Mouse (Mus musculus) hindbrain, embryonic 12.5 days (tissue): Measurements from ENCODE around the gene Ccdc30. TPM values are rescaled to one million over a fixed set of nuclear protein-coding genes. Genes with fewer than 3 reads are reported as not detected.

ENCODE experiments used
- ATAC-seq: fragments of 200-750 bp; cut with Nextera tagmentation; 2 replicates; pipeline ENCODE4 v1.8.0; 2017; ENCODE audit warnings: moderate TSS enrichment; ENCODE audit not compliant: low FRiP score
- H3K27ac ChIP-seq: fragments of 300-500 bp; sonication (generic); 2 replicates; pipeline ENCODE4 v1.5.1; 2016; ENCODE audit warnings: mild to moderate bottlenecking
- H3K27me3 ChIP-seq: fragments of 300-500 bp; sonication (generic); 2 replicates; pipeline ENCODE4 v1.6.1; 2016; ENCODE audit warnings: mild to moderate bottlenecking
- H3K36me3 ChIP-seq: fragments of 300-500 bp; sonication (generic); 2 replicates; pipeline ENCODE4 v1.6.1; 2016; ENCODE audit warnings: mild to moderate bottlenecking
- H3K4me1 ChIP-seq: fragments of 300-500 bp; sonication (generic); 2 replicates; pipeline ENCODE4 v1.6.1; 2016
- H3K4me2 ChIP-seq: fragments of 300-500 bp; sonication (generic); replicated peaks from 2 replicates; pipeline ENCODE4 v1.6.1; 2016; ENCODE audit warnings: mild to moderate bottlenecking
- H3K4me3 ChIP-seq: fragments of 300-500 bp; sonication (generic); 2 replicates; pipeline ENCODE4 v1.5.1; 2016; ENCODE audit warnings: mild to moderate bottlenecking
- H3K9ac ChIP-seq: fragments of 300-500 bp; sonication (generic); 2 replicates; pipeline ENCODE4 v1.6.1; 2016; ENCODE audit warnings: mild to moderate bottlenecking, moderate library complexity
- H3K9me3 ChIP-seq: fragments of 300-500 bp; sonication (generic); replicated peaks from 2 replicates; pipeline ENCODE4 v1.6.1; 2016; ENCODE audit warnings: mild to moderate bottlenecking
- WGBS: fragments of 180-500 bp; shearing (Covaris S2); methylation state at CpG from one replicate; pipeline ENCODE4 v1.1.7; 2016; 5-methylcytosine and 5-hydroxymethylcytosine counted together
- polyA plus RNA-seq: library from polyadenylated mRNA; unstranded; fragments of >200 nt; fragmentation: Nextera tagmentation; extraction: Ambion mirVana; gene quantifications from 2 replicates; pipeline ENCODE4 v1.2.1, GENCODE M21; 2016

Ccdc30 gene
- polyA plus RNA-seq, 1 experiment from 2014 or later = 15.7 TPM

GRCm38 (mm10) chr4:119345508-119345907, 69.8 kb downstream of the Ccdc30 start:
- no peak overlapping the region for H3K9ac ChIP-seq
- no peaks in the 10 kb centered on the region for H3K4me1 ChIP-seq
- ATAC-seq = no peak
- WGBS = 92% methylated on average over 6 of the region's 6 CpGs
- H3K4me2 ChIP-seq = no peak overlapping the region
- H3K36me3 ChIP-seq = peaks cover 11% of the 10 kb centered on the region
- H3K27ac ChIP-seq = no peak overlapping the region
- H3K4me3 ChIP-seq = no peak overlapping the region
- H3K9me3 ChIP-seq = no peaks in the 10 kb centered on the region
- H3K27me3 ChIP-seq = no peaks in the 10 kb centered on the region

DNA sequence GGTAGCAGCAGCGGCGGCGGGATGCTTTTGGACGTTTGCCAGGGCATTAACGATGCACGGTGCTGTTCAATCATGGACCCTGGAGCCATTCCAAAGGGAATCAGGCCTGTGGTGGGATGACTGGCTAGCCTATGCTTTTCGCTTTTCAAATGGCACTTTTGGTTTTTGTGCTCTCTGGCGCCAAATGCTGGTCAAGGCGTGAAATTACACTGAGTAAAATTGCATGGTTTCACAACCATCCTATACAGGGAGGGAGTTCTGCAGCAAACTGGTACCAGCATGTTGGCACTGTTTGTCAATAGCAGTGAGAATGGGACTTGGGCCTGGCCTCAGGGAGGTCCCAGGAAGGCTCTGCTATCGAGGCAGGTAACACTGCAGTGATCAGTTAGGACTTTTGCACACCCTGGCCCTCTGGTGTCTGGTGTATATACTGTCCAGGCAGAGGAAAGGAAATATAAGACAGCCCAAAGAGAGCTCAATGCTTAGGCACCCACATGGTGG, 76.4 kb downstream of the Ccdc30 start:
- no peaks in the 10 kb centered on the region for H3K9me3 ChIP-seq
- peak overlapping the region; percentile 83 for H3K27ac ChIP-seq
- no peaks in the 10 kb centered on the region for H3K27me3 ChIP-seq
- ATAC-seq = peak; percentile 94
- H3K4me1 ChIP-seq = 0 out of 2 replicates have a peak, but pooled peaks cover 3% of the 10 kb centered on the region
- no peaks in the 10 kb centered on the region for H3K36me3 ChIP-seq
- 2% methylated on average over 10 of the region's 10 CpGs for WGBS
- peak overlapping the region; percentile 42 for H3K4me2 ChIP-seq
- no peak overlapping the region for H3K4me3 ChIP-seq
- peak overlapping the region; percentile 15; the same call in 1 of the 2 replicates for H3K9ac ChIP-seq

GRCm38 (mm10) chr4:119338422-119338821, 76.9 kb downstream of the Ccdc30 start:
- H3K4me3 ChIP-seq = no peak overlapping the region
- H3K36me3 ChIP-seq = no peaks in the 10 kb centered on the region
- H3K4me1 ChIP-seq = 0 out of 2 replicates have a peak, but pooled peaks cover 3% of the 10 kb centered on the region
- peak overlapping the region; percentile 15; the same call in 1 of the 2 replicates for H3K9ac ChIP-seq
- peak; percentile 84 for ATAC-seq
- no peaks in the 10 kb centered on the region for H3K27me3 ChIP-seq
- peak overlapping the region; percentile 83 for H3K27ac ChIP-seq
- H3K9me3 ChIP-seq = no peaks in the 10 kb centered on the region
- peak overlapping the region; percentile 42 for H3K4me2 ChIP-seq
- WGBS = 56% methylated on average over 4 of the region's 4 CpGs

DNA sequence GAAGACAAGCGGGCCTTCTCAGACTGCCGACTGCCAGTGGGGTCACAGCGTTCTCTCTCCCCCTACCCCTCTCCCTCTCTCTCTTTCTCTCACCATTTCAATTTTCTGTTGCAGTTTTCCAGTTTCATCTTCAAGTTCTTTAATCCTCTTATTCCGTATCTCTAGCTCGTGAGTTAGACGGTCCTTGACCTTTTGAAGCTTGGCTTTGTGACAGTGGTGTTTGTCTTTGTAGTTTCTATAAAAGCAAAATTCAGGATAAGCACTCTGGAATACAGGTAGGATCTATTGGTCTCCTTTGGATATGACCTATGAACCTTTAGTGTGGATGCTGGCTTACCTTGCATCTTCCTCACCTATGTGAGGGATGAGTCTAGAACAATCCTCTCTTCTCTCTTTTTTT, 81.8 kb downstream of the Ccdc30 start:
- Histone ChIP-seq H3K9me3 (no peaks in the 10 kb centered on the region), H3K4me3 (no peak overlapping the region), H3K27ac (no peak overlapping the region), H3K4me2 (no peak overlapping the region), H3K36me3 (no peaks in the 10 kb centered on the region), H3K27me3 (no peaks in the 10 kb centered on the region), H3K9ac (no peak overlapping the region), H3K4me1 (0 out of 2 replicates have a peak, but pooled peaks cover 3% of the 10 kb centered on the region)
- ATAC-seq = no peak
- WGBS = 89% methylated on average over 6 of the region's 6 CpGs

- Histone ChIP-seq H3K27me3 (peaks cover 12% of the 10 kb centered on the region), H3K9me3 (no peaks in the 10 kb centered on the region), H3K9ac (peak overlapping the region; percentile 67), H3K27ac (peak overlapping the region; percentile 83), H3K36me3 (peaks cover 8% of the 10 kb centered on the region), H3K4me3 (peak overlapping the region; percentile 83), H3K4me2 (peak overlapping the region; percentile 99), H3K4me1 (peaks cover 16% of the 10 kb centered on the region)
- 31% methylated on average over 10 of the region's 10 CpGs for WGBS
- peak; percentile 71 for ATAC-seq
Observed at GRCm38 (mm10) chr4:119320896-119321550, 94.3 kb downstream of the Ccdc30 start.

DNA sequence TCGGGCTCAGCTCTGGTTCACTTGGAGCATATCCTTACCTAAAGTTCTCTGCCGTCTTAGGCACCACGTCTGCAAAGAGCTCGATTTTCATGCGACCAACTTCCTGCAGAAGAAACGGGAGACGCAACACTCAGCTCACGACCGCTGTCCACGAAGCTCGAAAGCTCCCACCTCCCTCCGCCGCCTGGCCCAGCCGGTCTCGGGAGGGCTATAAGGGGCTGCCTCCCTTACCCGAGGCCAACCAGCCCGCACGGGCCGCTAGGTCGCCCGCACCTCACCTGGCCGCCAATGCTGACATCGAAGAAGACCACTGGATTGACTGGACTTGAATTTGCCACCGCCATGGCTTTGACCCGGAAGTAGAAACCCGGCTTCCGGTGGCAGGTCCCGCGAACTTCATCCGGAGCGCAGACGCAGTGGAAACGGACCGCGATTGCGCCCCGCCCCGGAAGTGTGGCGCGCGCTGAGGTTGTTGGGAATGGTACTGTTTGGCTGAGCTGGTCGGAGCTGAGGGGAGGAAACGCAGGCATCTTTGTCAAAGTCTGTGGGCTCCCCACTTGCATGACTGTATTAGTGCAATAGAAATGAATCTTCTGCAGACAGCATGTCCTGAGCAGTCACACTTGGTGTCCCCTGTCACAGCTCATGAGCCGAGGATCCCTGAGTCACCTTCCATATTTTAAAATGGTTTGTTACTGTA, 95.0 kb downstream of the Ccdc30 start, which contains the start of gene Ppih:
Gene Ppih (minus strand): TSS at position 416 of the 700 bp plus-strand sequence.
- H3K4me2 ChIP-seq = peak within 1 kb of the TSS; percentile 99
- H3K9ac ChIP-seq = peak within 1 kb of the TSS; percentile 67
- peaks cover 12% of the 10 kb centered on the region for H3K27me3 ChIP-seq
- peak within 1 kb of the TSS; percentile 83 for H3K4me3 ChIP-seq
- ATAC-seq = peak; percentile 97
- no peaks in the 10 kb centered on the region for H3K9me3 ChIP-seq
- peaks cover 16% of the 10 kb centered on the region for H3K4me1 ChIP-seq
- H3K27ac ChIP-seq = peak within 1 kb of the TSS; percentile 83
- H3K36me3 ChIP-seq = peaks cover 16% of the 10 kb centered on the region
- WGBS = 1% methylated on average over 44 of the region's 44 CpGs

GRCm38 (mm10) chr4:119313756-119314155, 101.6 kb downstream of the Ccdc30 start:
- no peak for ATAC-seq
- Histone ChIP-seq H3K4me3 (no peak overlapping the region), H3K9me3 (no peaks in the 10 kb centered on the region), H3K27me3 (no peaks in the 10 kb centered on the region), H3K36me3 (peaks cover 61% of the 10 kb centered on the region), H3K4me2 (no peak overlapping the region), H3K27ac (no peak overlapping the region), H3K4me1 (no peaks in the 10 kb centered on the region), H3K9ac (no peak overlapping the region)
- 96% methylated on average over 1 of the region's 1 CpGs for WGBS

GRCm38 (mm10) chr4:119305418-119305817, 109.9 kb downstream of the Ccdc30 start:
- 72% methylated on average over 5 of the region's 5 CpGs for WGBS
- H3K27me3 ChIP-seq = no peaks in the 10 kb centered on the region

GRCm38 (mm10) chr4:119303291-119303690, 112.0 kb downstream of the Ccdc30 start:
- Histone ChIP-seq H3K9me3 (no peaks in the 10 kb centered on the region), H3K9ac (no peak overlapping the region), H3K4me1 (no peaks in the 10 kb centered on the region), H3K27me3 (no peaks in the 10 kb centered on the region), H3K27ac (no peak overlapping the region), H3K4me3 (no peak overlapping the region), H3K36me3 (peaks cover 16% of the 10 kb centered on the region), H3K4me2 (no peak overlapping the region)
- 89% methylated on average over 8 of the region's 8 CpGs for WGBS
- no peak for ATAC-seq

More at GRCm38 (mm10) chr4:119305418-119305817, 109.9 kb downstream of the Ccdc30 start:
- H3K9me3 ChIP-seq = no peaks in the 10 kb centered on the region
- H3K36me3 ChIP-seq = peaks cover 27% of the 10 kb centered on the region
- no peak overlapping the region for H3K27ac ChIP-seq
- no peak overlapping the region for H3K4me2 ChIP-seq
- no peak for ATAC-seq
- no peaks in the 10 kb centered on the region for H3K4me1 ChIP-seq
- no peak overlapping the region for H3K4me3 ChIP-seq
- no peak overlapping the region for H3K9ac ChIP-seq

DNA sequence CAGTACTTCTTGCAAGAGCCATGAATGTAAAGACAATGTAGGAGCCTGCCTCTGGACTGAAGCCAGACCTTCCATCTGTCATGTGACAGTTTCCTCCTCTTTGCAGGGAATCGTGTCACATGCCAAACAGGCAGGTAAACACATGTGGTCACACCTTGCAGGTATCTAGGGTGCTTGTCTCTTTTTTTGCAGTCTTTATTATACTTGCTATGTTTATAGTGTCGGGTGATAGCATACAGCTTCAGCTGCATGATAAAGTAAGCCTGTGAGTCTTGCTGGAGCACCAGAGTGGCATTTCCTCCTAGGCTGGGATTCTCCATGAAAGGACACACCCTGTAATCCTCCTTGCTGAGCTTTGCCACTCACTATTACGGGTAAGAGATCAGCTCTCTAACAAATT, 113.5 kb downstream of the Ccdc30 start:
- Histone ChIP-seq H3K9me3 (no peaks in the 10 kb centered on the region), H3K4me1 (no peaks in the 10 kb centered on the region), H3K4me3 (no peak overlapping the region), H3K27me3 (no peaks in the 10 kb centered on the region), H3K4me2 (no peak overlapping the region), H3K27ac (no peak overlapping the region), H3K9ac (no peak overlapping the region), H3K36me3 (peaks cover 2% of the 10 kb centered on the region)
- ATAC-seq = no peak
- WGBS = 89% methylated on average over 3 of the region's 3 CpGs

DNA sequence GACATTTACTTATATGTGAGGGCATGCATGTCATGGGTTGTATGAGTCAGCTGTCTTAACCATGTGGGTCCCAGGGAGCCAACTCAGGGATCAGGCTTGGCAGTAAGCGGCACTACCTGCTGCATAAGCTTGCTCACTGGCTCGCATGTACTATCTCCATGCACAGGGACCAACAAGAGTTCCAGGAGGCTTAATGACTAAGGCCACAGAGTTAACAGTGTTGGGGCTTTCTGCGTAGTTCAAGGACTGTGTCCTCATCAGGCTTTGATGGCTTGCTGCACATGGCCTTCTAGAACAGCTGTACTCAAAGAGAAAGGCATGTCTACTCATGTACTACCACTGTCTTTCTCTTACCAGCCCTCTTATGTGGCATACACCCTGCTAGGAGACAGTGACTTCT, 114.6 kb downstream of the Ccdc30 start:
- Histone ChIP-seq H3K27me3 (no peaks in the 10 kb centered on the region), H3K4me1 (peaks cover under 1% of the 10 kb centered on the region; the same call in 1 of the 2 replicates), H3K4me2 (no peak overlapping the region), H3K9ac (no peak overlapping the region), H3K9me3 (no peaks in the 10 kb centered on the region), H3K4me3 (no peak overlapping the region), H3K27ac (no peak overlapping the region), H3K36me3 (no peaks in the 10 kb centered on the region)
- no peak for ATAC-seq
- 95% methylated on average over 3 of the region's 3 CpGs for WGBS

DNA sequence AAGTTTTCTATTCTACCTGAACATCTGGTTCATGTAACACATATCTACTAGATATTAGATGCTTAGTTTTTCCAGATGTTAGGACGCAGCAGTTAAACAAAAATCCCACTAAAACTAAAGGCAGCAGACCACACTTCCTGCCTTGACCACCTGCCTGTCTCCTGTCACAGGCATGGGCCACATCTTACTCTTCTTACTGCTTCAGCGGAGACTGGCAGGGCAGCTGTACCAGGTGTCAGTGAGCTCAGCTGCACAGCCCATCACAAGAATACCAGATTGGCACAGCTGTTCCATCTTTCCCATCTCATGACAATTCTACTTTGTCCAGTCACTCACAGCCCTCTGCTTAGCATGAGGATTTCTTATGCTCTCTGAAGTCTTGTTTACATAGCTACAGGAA, 118.0 kb downstream of the Ccdc30 start:
- WGBS = 83% methylated on average over 2 of the region's 2 CpGs
- Histone ChIP-seq H3K4me2 (no peak overlapping the region), H3K9me3 (no peaks in the 10 kb centered on the region), H3K4me3 (no peak overlapping the region), H3K4me1 (peaks cover 12% of the 10 kb centered on the region), H3K27me3 (no peaks in the 10 kb centered on the region), H3K9ac (no peak overlapping the region), H3K36me3 (no peaks in the 10 kb centered on the region), H3K27ac (no peak overlapping the region)
- ATAC-seq = no peak
